Mouse (Mus musculus): ENCODE results near the gene Ybx3.

DNA sequence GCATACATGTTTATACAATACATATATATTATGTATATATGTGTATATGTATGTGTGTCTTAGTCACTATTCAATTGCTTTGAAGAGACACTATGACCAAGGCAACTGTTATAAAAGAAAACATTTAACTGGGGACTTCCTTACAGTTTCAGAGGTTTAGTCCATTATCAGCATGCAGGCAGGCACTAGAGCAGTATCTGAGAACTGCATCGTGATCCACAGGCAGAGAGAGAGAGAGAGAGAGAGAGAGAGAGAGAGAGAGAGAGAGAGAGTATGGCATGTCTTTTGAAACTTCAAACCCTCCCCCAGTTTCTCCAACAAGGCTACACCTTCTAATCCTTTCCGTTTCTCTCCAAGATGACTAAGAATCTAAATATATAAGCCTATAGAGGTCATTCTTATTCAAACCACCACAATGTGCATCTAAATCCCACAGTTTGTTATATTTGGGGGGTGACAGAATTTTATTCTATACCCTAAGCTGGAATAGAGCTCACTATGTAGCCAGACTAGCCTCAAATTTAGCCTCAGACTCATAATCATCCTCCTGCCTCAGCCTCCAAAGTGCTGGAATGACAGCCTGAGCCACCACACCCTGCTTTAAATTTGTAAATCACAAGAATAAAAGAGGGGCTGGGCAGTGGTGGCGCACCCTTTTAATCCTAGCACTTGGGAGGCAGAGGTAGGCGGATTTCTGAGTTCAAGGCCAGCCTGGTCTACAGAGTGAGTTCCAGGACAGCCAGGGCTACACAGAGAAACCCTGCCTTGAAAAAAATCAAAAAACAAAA is 5.8 kb upstream of the Ybx3 start:
- TF ChIP-seq POLR2A (IDR thresholded peaks at IDR 0.05; ENCODE audit: control insufficient read depth, extremely low read depth, insufficient read depth, low read length, poor library complexity) (no peak), CTCF (IDR thresholded peaks at IDR 0.05; ENCODE audit: borderline replicate concordance, control insufficient read depth, extremely low read depth, insufficient read depth, low read length, poor library complexity) (no peak)

All from thymus, adult 2 months (tissue).